Mouse (Mus musculus): Measurements from ENCODE around the gene Colec11. TPM values are rescaled to one million over a fixed set of nuclear protein-coding genes. Genes with fewer than 3 reads are reported as not detected.
A peak's percentile ranks its signal among the peaks of the same experiment; 100 is the strongest.

The Colec11 gene
- polyA plus RNA-seq, 1 experiment from 2014 or later, result 2.7 TPM

DNA sequence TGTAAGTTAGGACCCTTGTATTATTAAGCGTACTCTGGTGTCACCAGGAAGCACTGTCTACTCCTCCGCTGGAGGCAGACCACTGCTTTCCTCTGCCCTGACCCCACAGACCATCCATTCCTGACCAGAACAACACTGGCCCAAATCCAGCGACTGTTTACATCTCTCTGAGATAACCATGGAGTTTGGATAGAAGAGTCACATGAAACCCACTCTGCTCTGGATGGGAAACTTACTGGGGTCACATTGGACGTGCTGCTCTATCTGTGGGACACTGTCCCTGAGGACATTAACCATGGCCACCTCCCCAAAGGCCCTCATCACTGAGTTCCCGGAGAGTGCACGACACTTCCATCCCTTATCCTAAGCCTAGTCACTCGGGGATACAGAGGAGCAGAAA lies 2.2 kb upstream of the Colec11 start:
- H3K4me3 ChIP-seq, result no peak overlapping the region
- H3K4me1 ChIP-seq, result peaks cover 26% of the 10 kb centered on the region
- H3K9ac ChIP-seq, result no peak overlapping the region
- 45% methylated on average over 7 of the region's 7 CpGs for WGBS
- H3K4me2 ChIP-seq, result no peak overlapping the region
- no peaks in the 10 kb centered on the region for H3K27me3 ChIP-seq
- H3K27ac ChIP-seq, result no peak overlapping the region
- H3K9me3 ChIP-seq, result no peaks in the 10 kb centered on the region
- peaks cover 22% of the 10 kb centered on the region for H3K36me3 ChIP-seq
- 0 out of 2 replicates have a peak, but pooled peaks have one; percentile 24 for ATAC-seq (ENCODE audit: borderline replicate concordance, extremely low read depth, low FRiP score, low TSS enrichment)

DNA sequence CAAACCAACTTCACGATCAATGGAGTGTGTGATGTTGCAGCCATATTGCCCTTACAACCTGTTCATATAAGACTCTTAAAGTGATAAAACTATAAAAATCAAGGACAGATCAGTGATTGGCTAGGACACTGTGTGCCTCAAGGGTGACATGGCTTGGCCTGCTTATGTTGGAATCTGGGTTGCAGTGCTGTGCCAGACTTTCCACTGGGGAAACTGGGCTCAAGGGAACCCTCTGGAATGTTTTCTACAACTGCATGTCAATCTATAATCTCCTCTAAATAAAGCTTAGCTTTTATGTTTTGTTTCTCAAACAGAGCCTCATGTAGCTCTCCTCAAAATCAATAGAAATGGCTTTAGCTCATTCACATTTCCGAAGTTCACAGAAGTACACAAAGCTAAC lies 1.1 kb upstream of the Colec11 start:
- WGBS, result 83% methylated on average over 2 of the region's 2 CpGs
- peaks cover 10% of the 10 kb centered on the region for H3K36me3 ChIP-seq

DNA sequence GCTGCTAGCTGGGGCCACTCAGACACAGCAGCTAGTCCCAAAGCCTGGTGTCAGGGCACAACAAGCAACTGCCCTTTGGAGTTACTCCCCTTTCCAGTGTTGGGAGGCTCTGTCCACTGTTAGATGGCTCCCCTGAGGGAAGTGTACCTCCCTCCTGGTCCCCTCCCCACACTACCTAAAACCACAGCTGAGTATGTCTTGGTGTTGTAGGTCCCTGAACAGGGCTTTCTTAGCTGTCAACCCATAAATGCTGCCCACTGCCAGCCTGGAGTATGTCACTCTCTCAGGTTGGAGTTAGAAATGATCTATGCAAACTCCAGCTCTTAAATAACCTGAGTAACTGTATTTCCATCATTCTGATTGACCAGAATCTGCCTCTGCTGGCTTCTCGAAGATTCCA lies 536 bp downstream of the Colec11 start:
- Histone ChIP-seq H3K36me3 (no peaks in the 10 kb centered on the region), H3K4me2 (no peak overlapping the region), H3K9me3 (no peaks in the 10 kb centered on the region), H3K27ac (peak overlapping the region; percentile 66), H3K4me3 (no peak overlapping the region), H3K4me1 (peaks cover 26% of the 10 kb centered on the region), H3K9ac (no peak overlapping the region), H3K27me3 (no peaks in the 10 kb centered on the region)
- 43% methylated on average over 1 of the region's 1 CpGs for WGBS
- ATAC-seq (ENCODE audit: borderline replicate concordance, extremely low read depth, low FRiP score, low TSS enrichment), result no peak

More for the DNA sequence above, 1.1 kb upstream of the Colec11 start:
- H3K27me3 ChIP-seq, result no peaks in the 10 kb centered on the region
- no peaks in the 10 kb centered on the region for H3K9me3 ChIP-seq
- H3K4me3 ChIP-seq, result no peak overlapping the region
- no peak overlapping the region for H3K9ac ChIP-seq
- no peak overlapping the region for H3K27ac ChIP-seq
- peaks cover 26% of the 10 kb centered on the region for H3K4me1 ChIP-seq
- H3K4me2 ChIP-seq, result no peak overlapping the region
- ATAC-seq (ENCODE audit: borderline replicate concordance, extremely low read depth, low FRiP score, low TSS enrichment), result no peak

GRCm38 (mm10) chr12:28622167-28622532 lies 1.0 kb downstream of the Colec11 start:
- Histone ChIP-seq H3K4me2 (peak overlapping the region; percentile 31), H3K9me3 (no peaks in the 10 kb centered on the region), H3K4me3 (no peak overlapping the region), H3K27me3 (no peaks in the 10 kb centered on the region), H3K9ac (no peak overlapping the region), H3K36me3 (no peaks in the 10 kb centered on the region), H3K27ac (peak overlapping the region; percentile 66; the same call in 1 of the 2 replicates), H3K4me1 (peaks cover 28% of the 10 kb centered on the region)
- peak; percentile 37; the same call in 1 of the 2 replicates for ATAC-seq (ENCODE audit: borderline replicate concordance, extremely low read depth, low FRiP score, low TSS enrichment)
- 15% methylated on average over 5 of the region's 5 CpGs for WGBS

DNA sequence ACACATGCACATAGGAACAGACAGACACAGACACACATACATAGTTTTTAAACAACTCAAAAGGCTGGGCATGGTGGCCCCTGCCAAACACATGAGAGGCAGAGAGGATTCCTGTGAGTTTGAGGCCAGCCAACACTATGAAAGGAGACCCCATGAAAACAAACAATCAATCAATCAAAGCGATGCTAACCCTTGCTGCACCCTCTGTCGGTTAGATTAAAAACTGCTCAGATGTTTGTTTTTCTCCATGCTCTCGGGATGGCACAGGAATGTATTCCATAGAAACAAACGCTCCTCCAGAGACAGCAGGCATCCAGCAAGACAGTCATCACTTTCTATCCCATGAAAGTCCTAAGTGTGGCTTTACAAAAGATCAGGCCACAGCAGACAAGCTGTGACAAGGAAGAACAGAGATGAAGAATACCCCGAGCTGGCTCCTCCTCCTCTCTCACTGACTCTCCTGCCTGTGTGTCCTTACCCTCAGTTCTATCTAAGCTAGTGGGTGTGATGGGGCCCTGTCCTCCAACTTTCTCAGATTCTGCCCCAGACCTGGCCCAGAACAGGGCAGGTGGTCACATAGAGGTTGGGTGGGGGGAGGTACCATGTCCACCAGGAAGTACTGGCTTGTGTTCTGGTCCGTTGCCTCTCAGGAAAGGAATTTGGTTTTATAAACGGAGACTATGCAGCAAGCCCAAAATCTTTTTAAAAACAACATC lies 1.6 kb downstream of the Colec11 start:
- Histone ChIP-seq H3K4me2 (peak overlapping the region; percentile 31), H3K9me3 (no peaks in the 10 kb centered on the region)

DNA sequence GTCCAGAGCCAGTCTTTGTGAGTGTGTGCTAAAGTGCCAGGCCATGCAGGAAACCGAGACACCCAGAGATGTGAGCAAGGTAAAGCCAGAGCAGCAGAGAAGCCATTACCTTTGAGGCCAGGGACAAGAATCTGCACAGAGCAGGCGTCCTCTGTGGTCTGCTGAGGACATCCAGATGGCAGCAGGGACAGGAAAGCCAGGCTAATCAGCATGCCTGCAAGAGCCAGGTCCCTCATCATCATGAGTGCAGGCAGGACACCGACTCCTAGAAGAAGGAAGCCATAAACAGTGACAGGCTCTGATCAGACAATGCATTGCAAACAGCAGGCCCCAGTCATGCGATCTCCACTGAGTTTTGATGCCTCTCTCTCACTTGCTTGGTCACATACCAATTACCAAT lies 5.9 kb downstream of the Colec11 start:
- no peak for ATAC-seq (ENCODE audit: borderline replicate concordance, extremely low read depth, low FRiP score, low TSS enrichment)
- no peak overlapping the region for H3K4me3 ChIP-seq
- H3K27me3 ChIP-seq, result no peaks in the 10 kb centered on the region
- no peak overlapping the region for H3K27ac ChIP-seq
- 57% methylated on average over 4 of the region's 4 CpGs for WGBS
- H3K36me3 ChIP-seq, result no peaks in the 10 kb centered on the region
- H3K9ac ChIP-seq, result no peak overlapping the region
- H3K4me1 ChIP-seq, result peaks cover 24% of the 10 kb centered on the region
- no peaks in the 10 kb centered on the region for H3K9me3 ChIP-seq
- H3K4me2 ChIP-seq, result no peak overlapping the region

More for the DNA sequence above, 1.6 kb downstream of the Colec11 start:
- 4% methylated on average over 7 of the region's 7 CpGs for WGBS
- H3K9ac ChIP-seq, result no peak overlapping the region
- no peak overlapping the region for H3K4me3 ChIP-seq
- H3K4me1 ChIP-seq, result peaks cover 33% of the 10 kb centered on the region
- H3K27me3 ChIP-seq, result no peaks in the 10 kb centered on the region
- peak; percentile 32; the same call in 1 of the 2 replicates for ATAC-seq (ENCODE audit: borderline replicate concordance, extremely low read depth, low FRiP score, low TSS enrichment)
- H3K36me3 ChIP-seq, result no peaks in the 10 kb centered on the region
- H3K27ac ChIP-seq, result peak overlapping the region; percentile 70

- Histone ChIP-seq H3K27ac (no peak overlapping the region), H3K27me3 (no peaks in the 10 kb centered on the region), H3K36me3 (no peaks in the 10 kb centered on the region), H3K4me3 (no peak overlapping the region), H3K4me2 (no peak overlapping the region), H3K9me3 (no peaks in the 10 kb centered on the region), H3K4me1 (0 out of 2 replicates have a peak, but pooled peaks cover 9% of the 10 kb centered on the region), H3K9ac (no peak overlapping the region)
- no peak for ATAC-seq (ENCODE audit: borderline replicate concordance, extremely low read depth, low FRiP score, low TSS enrichment)
- WGBS, result 53% methylated on average over 7 of the region's 7 CpGs
These were observed 8.8 kb downstream of the Colec11 start for GRCm38 (mm10) chr12:28614401-28614800.

DNA sequence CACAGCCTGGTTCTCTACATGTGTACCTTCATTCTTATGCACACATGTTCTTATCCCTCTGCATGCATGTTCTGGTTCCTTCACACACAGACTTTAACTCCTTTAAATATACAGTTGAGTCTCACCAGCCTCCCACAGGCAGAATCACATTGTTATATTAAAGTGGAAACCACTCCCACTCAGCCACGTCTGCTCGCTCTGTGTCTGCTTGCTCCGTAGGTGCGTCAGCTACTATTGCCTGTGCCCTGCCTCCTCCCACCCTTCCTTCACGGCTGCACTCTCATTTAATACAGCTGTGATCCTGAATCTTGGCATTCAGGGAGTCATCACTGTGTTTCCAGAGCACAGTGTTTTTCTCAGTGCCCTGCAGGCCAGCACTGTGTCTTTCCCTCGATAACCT lies 10.8 kb downstream of the Colec11 start:
- no peaks in the 10 kb centered on the region for H3K36me3 ChIP-seq
- no peaks in the 10 kb centered on the region for H3K9me3 ChIP-seq
- no peak overlapping the region for H3K9ac ChIP-seq
- H3K27me3 ChIP-seq, result no peaks in the 10 kb centered on the region
- WGBS, result 53% methylated on average over 6 of the region's 6 CpGs
- no peak overlapping the region for H3K27ac ChIP-seq
- peaks cover 17% of the 10 kb centered on the region for H3K4me1 ChIP-seq
- no peak overlapping the region for H3K4me2 ChIP-seq
- no peak overlapping the region for H3K4me3 ChIP-seq
- ATAC-seq (ENCODE audit: borderline replicate concordance, extremely low read depth, low FRiP score, low TSS enrichment), result no peak

DNA sequence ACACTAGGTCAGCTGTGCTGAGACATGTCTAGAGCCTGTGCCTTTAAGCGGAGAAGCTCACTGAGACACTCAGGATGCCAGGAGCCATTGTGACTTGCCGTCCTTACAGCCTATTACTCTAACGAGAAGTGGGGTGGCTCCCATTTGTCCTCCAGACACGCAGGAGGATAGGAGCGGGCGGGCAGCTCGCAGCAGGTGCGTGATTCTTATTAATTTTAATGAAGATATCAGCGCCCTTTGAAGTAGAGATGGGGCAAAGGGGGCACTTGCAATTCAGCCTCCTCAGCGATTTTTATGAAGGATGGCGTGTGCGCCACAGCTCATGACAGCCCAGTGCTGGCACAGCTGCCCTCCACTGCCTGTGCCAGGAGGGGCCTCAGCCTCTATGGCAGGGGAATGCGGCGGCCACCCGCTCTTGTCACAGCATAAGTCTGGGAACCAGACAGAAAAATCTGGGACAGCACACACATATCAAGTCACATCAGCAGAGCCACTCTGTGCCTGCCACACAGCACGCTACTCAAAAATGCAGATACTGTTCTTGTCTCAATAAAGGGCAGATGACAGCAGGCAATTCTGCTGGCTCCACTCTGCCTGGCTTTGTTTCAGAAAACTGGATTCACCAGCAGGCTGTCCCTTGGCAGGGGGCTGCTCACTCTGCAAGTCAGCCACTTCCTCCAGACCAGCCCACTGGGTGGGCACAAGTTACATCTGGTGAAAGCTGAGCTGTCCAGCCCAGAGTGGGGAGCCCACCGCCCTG lies 15.5 kb downstream of the Colec11 start:
- WGBS, result 54% methylated on average over 17 of the region's 17 CpGs
- H3K4me2 ChIP-seq, result no peak overlapping the region
- H3K9me3 ChIP-seq, result no peaks in the 10 kb centered on the region
- ATAC-seq (ENCODE audit: borderline replicate concordance, extremely low read depth, low FRiP score, low TSS enrichment), result peak; percentile 45; the same call in 1 of the 2 replicates
- no peaks in the 10 kb centered on the region for H3K27me3 ChIP-seq
- no peak overlapping the region for H3K9ac ChIP-seq
- H3K4me3 ChIP-seq, result no peak overlapping the region
- H3K27ac ChIP-seq, result no peak overlapping the region; the same call in 1 of the 2 replicates
- no peaks in the 10 kb centered on the region for H3K36me3 ChIP-seq
- H3K4me1 ChIP-seq, result peaks cover 12% of the 10 kb centered on the region

- H3K27ac ChIP-seq, result no peak overlapping the region
- WGBS, result 50% methylated on average over 1 of the region's 1 CpGs
- no peak overlapping the region for H3K4me3 ChIP-seq
- no peaks in the 10 kb centered on the region for H3K36me3 ChIP-seq
- no peak overlapping the region for H3K9ac ChIP-seq
- no peak overlapping the region for H3K4me2 ChIP-seq
- peaks cover 18% of the 10 kb centered on the region for H3K4me1 ChIP-seq
- no peaks in the 10 kb centered on the region for H3K27me3 ChIP-seq
- H3K9me3 ChIP-seq, result no peaks in the 10 kb centered on the region
- ATAC-seq (ENCODE audit: borderline replicate concordance, extremely low read depth, low FRiP score, low TSS enrichment), result no peak
These were observed 19.7 kb downstream of the Colec11 start for GRCm38 (mm10) chr12:28603494-28603893.

DNA sequence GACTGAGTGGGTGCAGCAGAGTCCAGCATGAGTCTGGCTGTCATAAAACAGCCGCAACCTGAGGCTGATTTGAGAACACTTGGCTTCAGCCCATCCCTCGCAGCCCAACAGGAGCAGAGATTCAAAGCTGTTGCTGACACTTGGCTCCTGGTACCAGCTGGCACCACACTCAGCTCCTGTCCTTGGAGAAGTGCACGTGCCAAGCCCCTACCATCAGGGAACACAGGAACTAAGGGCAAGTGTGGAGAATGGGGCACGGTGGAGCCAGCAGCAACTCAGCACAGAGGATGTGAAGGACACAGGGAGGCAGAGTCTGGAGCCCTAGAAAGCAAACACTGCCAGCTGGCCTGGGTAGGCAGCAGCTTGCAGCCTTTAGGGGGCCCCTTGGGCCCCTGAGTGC lies 20.9 kb downstream of the Colec11 start:
- no peak overlapping the region for H3K27ac ChIP-seq
- no peaks in the 10 kb centered on the region for H3K27me3 ChIP-seq
- no peak overlapping the region for H3K4me2 ChIP-seq
- no peak for ATAC-seq (ENCODE audit: borderline replicate concordance, extremely low read depth, low FRiP score, low TSS enrichment)
- H3K4me1 ChIP-seq, result peaks cover 13% of the 10 kb centered on the region
- H3K4me3 ChIP-seq, result no peak overlapping the region
- no peaks in the 10 kb centered on the region for H3K36me3 ChIP-seq
- H3K9ac ChIP-seq, result no peak overlapping the region
- no peaks in the 10 kb centered on the region for H3K9me3 ChIP-seq
- WGBS, result 17% methylated on average over 4 of the region's 4 CpGs

DNA sequence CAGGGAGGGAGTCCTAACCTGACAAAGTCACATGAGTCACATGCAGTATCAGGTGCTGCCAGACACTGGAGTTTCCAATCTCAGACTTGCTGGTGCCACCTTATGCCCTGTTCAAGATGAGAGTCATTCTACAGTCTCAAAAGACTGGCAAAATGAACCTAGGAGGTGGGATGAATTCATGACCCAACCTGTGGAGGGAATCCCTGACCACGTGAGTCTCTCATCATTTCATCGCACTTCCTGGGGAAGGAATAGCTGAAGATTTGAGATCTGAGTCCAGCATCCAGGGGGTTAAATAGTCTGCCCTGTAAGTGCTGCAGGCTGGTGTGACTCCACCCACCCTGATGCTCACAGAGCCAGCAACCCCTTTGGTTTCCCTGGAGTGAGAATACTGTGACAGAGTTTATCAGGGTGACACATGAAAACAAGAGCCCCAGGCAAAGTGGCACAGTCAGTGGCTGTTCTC lies 24.6 kb downstream of the Colec11 start:
- Histone ChIP-seq H3K36me3 (no peaks in the 10 kb centered on the region), H3K4me3 (no peak overlapping the region), H3K4me1 (peaks cover 11% of the 10 kb centered on the region; the same call in 1 of the 2 replicates), H3K27ac (no peak overlapping the region), H3K4me2 (no peak overlapping the region), H3K9ac (no peak overlapping the region), H3K27me3 (no peaks in the 10 kb centered on the region), H3K9me3 (no peaks in the 10 kb centered on the region)
- 32% methylated on average over 2 of the region's 2 CpGs for WGBS
- ATAC-seq (ENCODE audit: borderline replicate concordance, extremely low read depth, low FRiP score, low TSS enrichment), result no peak

Data from lung, embryonic 15.5 days (tissue).